Mouse (Mus musculus) lung, postnatal 0 days (tissue): Measurements from ENCODE around the gene Ift43.
A peak's percentile ranks its signal among the peaks of the same experiment; 100 is the strongest.

Experiments
- CTCF ChIP-seq: IDR thresholded peaks from 2 replicates; pipeline ENCODE4 v1.5.1; 2016; ENCODE audit warnings: antibody characterized with exemption, mild to moderate bottlenecking
- EP300 ChIP-seq: IDR thresholded peaks from 2 replicates; pipeline ENCODE4 v1.6.1; 2016; ENCODE audit warnings: antibody characterized with exemption, mild to moderate bottlenecking, control low read depth

GRCm38 (mm10) chr12:86076321-86076901 is 5.9 kb upstream of the Ift43 start:
- TF ChIP-seq EP300 (no peak), CTCF (peak; percentile 63)
